Mouse (Mus musculus) heart, embryonic 13.5 days (tissue): ENCODE measurements around the gene Lipe. TPM values are rescaled to one million over a fixed set of nuclear protein-coding genes. Genes with fewer than 3 reads are reported as not detected.

ENCODE experiments used
- ATAC-seq: fragments of 200-750 bp; cut with Nextera tagmentation; 2 replicates; pipeline ENCODE4 v1.8.0; 2017; ENCODE audit warnings: moderate TSS enrichment; ENCODE audit not compliant: insufficient number of reproducible peaks, low FRiP score, low TSS enrichment; ENCODE audit errors: extremely low read depth
- H3K27ac ChIP-seq: fragments of 300-500 bp; sonication (generic); replicated peaks from 2 replicates; pipeline ENCODE4 v1.5.1; 2015; ENCODE audit warnings: moderate library complexity, mild to moderate bottlenecking, inconsistent platforms
- H3K27me3 ChIP-seq: fragments of 300-500 bp; sonication (generic); replicated peaks from 2 replicates; pipeline ENCODE4 v1.6.1; 2015; ENCODE audit warnings: mild to moderate bottlenecking, inconsistent platforms
- H3K36me3 ChIP-seq: fragments of 300-500 bp; sonication (generic); 2 replicates; pipeline ENCODE4 v1.6.1; 2015; ENCODE audit warnings: mild to moderate bottlenecking, inconsistent platforms
- H3K4me1 ChIP-seq: fragments of 300-500 bp; sonication (generic); 2 replicates; pipeline ENCODE4 v1.6.1; 2015; ENCODE audit warnings: inconsistent platforms
- H3K4me2 ChIP-seq: fragments of 300-500 bp; sonication (generic); 2 replicates; pipeline ENCODE4 v1.6.1; 2015; ENCODE audit warnings: inconsistent platforms, mild to moderate bottlenecking, moderate library complexity
- H3K4me3 ChIP-seq: fragments of 300-500 bp; sonication (generic); 2 replicates; pipeline ENCODE4 v1.5.1; 2015; ENCODE audit warnings: moderate library complexity, mild to moderate bottlenecking, inconsistent platforms
- H3K9ac ChIP-seq: fragments of 300-500 bp; sonication (generic); 2 replicates; pipeline ENCODE4 v1.6.1; 2015; ENCODE audit warnings: inconsistent platforms, mild to moderate bottlenecking, moderate library complexity
- H3K9me3 ChIP-seq: fragments of 300-500 bp; sonication (generic); 2 replicates; pipeline ENCODE4 v1.6.1; 2016; ENCODE audit warnings: inconsistent platforms
- WGBS: fragments of 180-500 bp; shearing (Covaris S2); methylation state at CpG from one replicate; pipeline ENCODE4 v1.1.7; 2015; ENCODE audit warnings: mixed read lengths; 5-methylcytosine and 5-hydroxymethylcytosine counted together
- polyA plus RNA-seq: library from polyadenylated mRNA; unstranded; fragments of >200 nt; fragmentation: Nextera tagmentation; extraction: Ambion mirVana; gene quantifications from 2 replicates; pipeline ENCODE4 v1.2.1, GENCODE M21; 2015

Gene Lipe
- polyA plus RNA-seq, 1 experiment from 2014 or later, result 6.9 TPM

- no peak for ATAC-seq
- Histone ChIP-seq H3K27me3 (no peaks in the 10 kb centered on the region), H3K4me1 (no peaks in the 10 kb centered on the region), H3K36me3 (peaks cover 70% of the 10 kb centered on the region), H3K4me3 (no peak overlapping the region), H3K4me2 (no peak overlapping the region), H3K9me3 (no peaks in the 10 kb centered on the region), H3K27ac (no peak overlapping the region), H3K9ac (no peak overlapping the region)
- 78% methylated on average over 20 of the region's 20 CpGs for WGBS
Observed at GRCm38 (mm10) chr7:25341000-25341784, 57.3 kb downstream of the Lipe start.

GRCm38 (mm10) chr7:25339329-25339728, 59.2 kb downstream of the Lipe start:
- peaks cover 80% of the 10 kb centered on the region for H3K36me3 ChIP-seq

GRCm38 (mm10) chr7:25334472-25334871, 64.0 kb downstream of the Lipe start:
- Histone ChIP-seq H3K27ac (no peak overlapping the region), H3K9ac (no peak overlapping the region), H3K4me1 (no peaks in the 10 kb centered on the region; the same call in 1 of the 2 replicates), H3K4me2 (no peak overlapping the region), H3K4me3 (no peak overlapping the region), H3K27me3 (no peaks in the 10 kb centered on the region), H3K36me3 (peaks cover 68% of the 10 kb centered on the region), H3K9me3 (no peaks in the 10 kb centered on the region)
- 72% methylated on average over 12 of the region's 12 CpGs for WGBS
- no peak for ATAC-seq

More at GRCm38 (mm10) chr7:25339329-25339728, 59.2 kb downstream of the Lipe start:
- WGBS, result 82% methylated on average over 9 of the region's 9 CpGs
- no peaks in the 10 kb centered on the region for H3K9me3 ChIP-seq
- no peaks in the 10 kb centered on the region for H3K27me3 ChIP-seq
- no peak overlapping the region for H3K4me3 ChIP-seq
- no peak overlapping the region for H3K27ac ChIP-seq
- H3K4me1 ChIP-seq, result no peaks in the 10 kb centered on the region
- H3K9ac ChIP-seq, result no peak overlapping the region
- no peak for ATAC-seq
- no peak overlapping the region for H3K4me2 ChIP-seq

DNA sequence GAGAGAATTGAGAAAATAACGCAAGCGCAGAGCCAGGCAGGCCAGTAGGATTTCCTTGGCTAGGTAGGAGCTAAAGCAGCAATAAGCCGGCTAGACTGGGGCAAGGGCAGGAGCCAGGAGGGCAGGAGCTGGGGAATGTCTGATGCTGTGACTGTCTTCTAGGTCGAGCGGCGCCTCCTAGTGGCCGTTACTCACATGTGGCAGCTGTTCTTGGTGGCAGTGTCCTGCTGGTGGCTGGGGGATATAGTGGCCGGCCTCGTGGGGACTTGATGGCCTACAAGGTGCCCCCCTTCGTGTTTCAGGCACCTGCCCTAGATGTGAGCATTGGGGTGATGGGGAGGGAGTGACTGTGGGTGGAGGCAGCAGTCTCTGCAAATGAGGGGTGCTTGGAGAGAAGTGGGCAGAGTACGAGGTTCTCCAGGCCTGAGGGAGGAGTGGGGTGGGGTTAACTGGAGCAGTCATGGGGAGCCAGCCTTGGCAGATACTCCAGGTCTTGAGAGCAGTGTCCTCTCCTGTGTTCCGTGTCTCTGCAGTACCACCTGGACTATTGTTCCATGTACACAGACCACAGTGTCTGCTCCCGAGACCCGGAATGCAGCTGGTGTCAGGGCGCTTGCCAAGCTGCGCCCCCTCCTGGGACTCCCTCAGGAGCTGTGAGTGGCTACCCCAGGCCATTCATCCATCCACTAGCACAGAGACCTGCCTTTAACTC, 64.8 kb downstream of the Lipe start:
- H3K36me3 ChIP-seq, result peaks cover 64% of the 10 kb centered on the region
- ATAC-seq, result 0 out of 2 replicates have a peak, but pooled peaks have one; percentile 16
- H3K4me1 ChIP-seq, result no peaks in the 10 kb centered on the region; the same call in 1 of the 2 replicates
- H3K27me3 ChIP-seq, result no peaks in the 10 kb centered on the region
- H3K9ac ChIP-seq, result no peak overlapping the region
- no peaks in the 10 kb centered on the region for H3K9me3 ChIP-seq
- no peak overlapping the region for H3K27ac ChIP-seq
- no peak overlapping the region for H3K4me3 ChIP-seq
- 39% methylated on average over 16 of the region's 16 CpGs for WGBS
- H3K4me2 ChIP-seq, result no peak overlapping the region

Other genes starting within 250 kb of the Lipe start
- 0.43 and 0.51 TPM in 2 replicates for gene Pou2f2, start 219.0 kb downstream of the Lipe start, polyA plus RNA-seq
- 5.3 and 6.6 TPM in 2 replicates for gene Dedd2, start 178.1 kb downstream of the Lipe start, polyA plus RNA-seq
- gene Zfp526, start 177.3 kb downstream of the Lipe start, polyA plus RNA-seq, result 2.1 TPM in 2 replicates
- gene Gsk3a, start 160.9 kb downstream of the Lipe start, polyA plus RNA-seq, result 7.8 and 8.2 TPM in 2 replicates
- 11.2 and 14.3 TPM in 2 replicates for gene Erf, start 147.9 kb downstream of the Lipe start, polyA plus RNA-seq
- gene Cic, start 131.0 kb downstream of the Lipe start, polyA plus RNA-seq, result 22.9 and 23.4 TPM in 2 replicates
- gene Pafah1b3, start 100.7 kb downstream of the Lipe start, polyA plus RNA-seq, result 145 and 154 TPM in 2 replicates
- gene Prr19, start 97.3 kb downstream of the Lipe start, polyA plus RNA-seq, result 0.23 and 0.39 TPM in 2 replicates
- 0.11 and 0.34 TPM in 2 replicates for gene Tmem145, start 92.6 kb downstream of the Lipe start, polyA plus RNA-seq
- gene Megf8, start 81.5 kb downstream of the Lipe start, polyA plus RNA-seq, result 7.0 and 7.5 TPM in 2 replicates
- gene Cnfn, start 29.0 kb downstream of the Lipe start, polyA plus RNA-seq, result not detected in 2 replicates
- gene Cxcl17, start 14.2 kb upstream of the Lipe start, polyA plus RNA-seq, result 0.27 and 0.40 TPM in 2 replicates
- gene Ceacam1, start 78.9 kb upstream of the Lipe start, polyA plus RNA-seq, result 2.6 and 2.9 TPM in 2 replicates
- gene Ceacam2, start 141.1 kb upstream of the Lipe start, polyA plus RNA-seq, result 0.05 TPM in 1 of 2 replicates, not detected in the other
- not detected in 2 replicates for gene Erich4, start 217.2 kb upstream of the Lipe start, polyA plus RNA-seq
- gene Dmac2, start 220.7 kb upstream of the Lipe start, polyA plus RNA-seq, result 49.5 and 57.7 TPM in 2 replicates
- gene B3gnt8, start 227.9 kb upstream of the Lipe start, polyA plus RNA-seq, result 5.7 and 5.8 TPM in 2 replicates